Mouse (Mus musculus) small intestine, adult 2 months (tissue): ENCODE results near the gene Arl4c.

ENCODE experiments used
- CTCF ChIP-seq: fragments of 200-500 bp; IDR thresholded peaks from 2 replicates; pipeline ENCODE4 v1.5.1; 2012; ENCODE audit warnings: low read depth, mild to moderate bottlenecking, control low read depth, inconsistent platforms, low read length, moderate library complexity, mixed read lengths; ENCODE audit not compliant: insufficient replicate concordance, insufficient read length; ENCODE audit errors: extremely low read depth
- POLR2A ChIP-seq: fragments of 200-500 bp; IDR thresholded peaks from 2 replicates; pipeline ENCODE4 v1.6.1; 2012; ENCODE audit warnings: low read depth, mild to moderate bottlenecking, control low read depth, inconsistent platforms, low read length, moderate library complexity

DNA sequence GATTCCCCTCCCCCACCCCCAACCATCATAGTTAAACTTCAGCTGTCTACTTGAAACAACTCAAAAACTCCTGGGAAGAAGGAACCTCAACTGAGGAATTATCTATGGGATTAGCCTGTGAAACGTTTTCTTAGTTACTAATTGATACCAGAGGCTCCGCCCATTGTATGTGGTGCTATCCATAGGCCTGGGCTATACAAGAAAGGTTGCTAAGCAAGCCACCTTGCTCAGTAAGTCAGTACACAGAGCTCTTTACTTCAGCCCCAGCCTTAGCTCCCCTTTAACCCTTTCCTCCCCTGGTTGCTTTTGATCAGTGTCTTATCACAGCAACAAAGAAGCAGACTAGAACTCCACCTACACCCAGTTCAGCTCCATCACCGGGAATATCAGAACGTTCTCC is 31.2 kb downstream of the Arl4c start:
- no peak for TF ChIP-seq POLR2A
- no peak for TF ChIP-seq CTCF
